8 mouse cellular contexts compared by ENCODE assay signal in the genomic region with DNA sequence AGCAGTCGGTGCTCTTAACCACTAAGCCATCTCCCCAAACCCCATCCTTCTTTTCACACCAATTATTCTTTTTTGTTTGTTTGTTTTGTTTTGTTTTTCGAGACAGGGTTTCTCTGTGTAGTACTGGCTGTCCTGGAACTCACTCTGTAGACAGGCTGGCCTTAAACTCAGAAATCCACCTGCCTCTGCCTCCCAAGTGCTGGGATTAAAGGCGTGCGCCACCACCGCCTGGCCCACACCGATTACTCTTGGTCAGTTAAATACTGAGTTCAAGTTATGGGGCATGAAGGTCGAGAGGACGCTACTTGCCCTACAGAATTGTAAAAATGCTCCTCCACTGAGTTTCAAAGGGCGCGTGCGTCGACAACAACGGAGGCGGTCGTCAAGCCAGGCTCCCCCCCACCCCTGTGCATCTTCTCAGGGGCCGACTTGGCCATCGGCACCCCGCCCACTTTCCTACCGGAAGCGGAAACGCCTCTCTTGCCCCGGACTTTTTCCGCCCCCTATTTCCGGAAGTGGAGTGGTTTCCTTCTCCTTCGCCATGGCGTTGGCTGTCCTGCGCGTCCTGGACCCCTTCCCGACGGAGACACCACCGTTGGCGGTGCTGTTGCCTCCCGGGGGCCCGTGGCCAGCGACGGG. TPM values are rescaled to one million over a fixed set of nuclear protein-coding genes. Genes with fewer than 3 reads are reported as not detected.
DNase-seq lines count a peak whose midpoint lies in the region; ATAC-seq lines count a peak whose summit lies in the region.

A gene (plus strand): TSS at position 505 of the 639 bp plus-strand sequence.

- peak within 1 kb of the TSS; percentile 80 for H3K27ac ChIP-seq in hindbrain, embryonic 16.5 days (ENCODE audit: low read depth, low read length)
- peak within 1 kb of the TSS; percentile 10; the same call in 1 of the 2 replicates for H3K27ac ChIP-seq in macrophage

- ATAC-seq in hindbrain, embryonic 16.5 days = peak; percentile 94

- no peaks in the 10 kb centered on the region for H3K27me3 ChIP-seq in hindbrain, embryonic 16.5 days (replicated peaks; ENCODE audit: control insufficient read depth, insufficient read depth, low read length)

- WGBS in hindbrain, embryonic 16.5 days = 8% methylated on average over 36 of the region's 36 CpGs
- WGBS in macrophage (ENCODE audit: missing documents) = 7% methylated on average over 36 of the region's 36 CpGs

- H3K36me3 ChIP-seq in hindbrain, embryonic 16.5 days (ENCODE audit: control insufficient read depth, insufficient read depth, low read length) = peaks cover 16% of the 10 kb centered on the region
- peaks cover 21% of the 10 kb centered on the region for H3K36me3 ChIP-seq in macrophage (ENCODE audit: inconsistent target)

- peak within 1 kb of the TSS; percentile 95 for H3K9ac ChIP-seq in hindbrain, embryonic 16.5 days (ENCODE audit: low read depth, low read length)

- H3K4me3 ChIP-seq in hindbrain, embryonic 16.5 days (ENCODE audit: low read length) = peak within 1 kb of the TSS; percentile 98
- H3K4me3 ChIP-seq in macrophage (ENCODE audit: inconsistent target) = peak within 1 kb of the TSS; percentile 61

- H3K4me1 ChIP-seq in hindbrain, embryonic 16.5 days (ENCODE audit: control insufficient read depth, insufficient read depth, low read depth, low read length) = peaks cover 12% of the 10 kb centered on the region

- H3K4me2 ChIP-seq in hindbrain, embryonic 16.5 days (ENCODE audit: low read length) = peak within 1 kb of the TSS; percentile 89

- DNase-seq in T-cell, adult 2 months (ENCODE audit: low spot score) = peak; percentile 91
- peak; percentile 93 to 95 for DNase-seq in cerebellum, postnatal 36 days
- peak; percentile 93 for DNase-seq in gastrocnemius, adult 18-20 months (ENCODE audit: low spot score)
- peak; percentile 89 to 92 for DNase-seq in left cerebral cortex, adult 18-20 months (ENCODE audit: low spot score in 2 of 2)
- DNase-seq in right cerebral cortex, adult 18-20 months = peak; percentile 95
- peak; percentile 67 for DNase-seq in urinary bladder, postnatal 10 days (ENCODE audit: low spot score)

- no peaks in the 10 kb centered on the region for H3K9me3 ChIP-seq in hindbrain, embryonic 16.5 days (ENCODE audit: control insufficient read depth, low read length)

- H3K79me2 ChIP-seq in macrophage (ENCODE audit: inconsistent target) = peaks cover 21% of the 10 kb centered on the region

RNA-seq across cellular contexts. Expression of the gene that starts here (rescaled TPM):
- 10 to 100 TPM; 13.6 to 15.0 TPM for total RNA-seq in gastrocnemius, adult 18-20 months (2021)
- polyA plus RNA-seq in hindbrain, embryonic 16.5 days (2015; fragmentation: Nextera tagmentation; extraction: Ambion mirVana) = 23.0 and 25.7 TPM in 2 replicates
- 10 to 100 TPM; 50.8 to 58.9 TPM for total RNA-seq in left cerebral cortex, adult 18-20 months (2021)
- 10 to 100 TPM; 18.3 to 64.1 (median 32.8) TPM for total RNA-seq in macrophage (2018; cell fraction: chromatin; rRNA removed)
- 10 to 100 TPM; 11.1 to 22.3 (median 16.8) TPM for total RNA-seq in macrophage (2018; cell fraction: cytosol; rRNA removed)
- total RNA-seq in macrophage (2018; cell fraction: nucleus; rRNA removed) = 10 to 100 TPM; 14.1 to 47.9 (median 30.5) TPM
- polyA plus RNA-seq in macrophage (2018) = 6.9 to 22.0 TPM (median 14.2 TPM) in 3 replicates

Comparison
In these comparisons a context has a peak if more than half of its experiments do, and no peak if none do; other contexts are left out.
1. Peak in every context shown above with its lines: DNase-seq, ATAC-seq, H3K4me3 ChIP-seq and H3K27ac ChIP-seq.